Mouse (Mus musculus) CH12.LX (cell line): Measurements from ENCODE around the gene Erg28.

ENCODE experiments used
- CTCF ChIP-seq, 2 experiments: IDR thresholded peaks in 1 of 2; conservative IDR thresholded peaks in 1 of 2; 2 replicates each; pipeline ENCODE4 v1.5.1; 2011 to 2012; ENCODE audit warnings: low read depth in 2 of 2, low read length in 2 of 2, improper control_type of control experiment in 1 of 2, inconsistent platforms in 1 of 2, mild to moderate bottlenecking in 1 of 2, moderate library complexity in 1 of 2
- JUND ChIP-seq: conservative IDR thresholded peaks from 2 replicates; pipeline ENCODE4 v1.6.1; 2011; ENCODE audit warnings: low read depth, low read length, improper control_type of control experiment
- KAT2A ChIP-seq: IDR thresholded peaks from 2 replicates; pipeline ENCODE4 v1.6.1; 2012; ENCODE audit warnings: low read length, improper control_type of control experiment, inconsistent platforms; ENCODE audit not compliant: insufficient replicate concordance
- MAX ChIP-seq: IDR thresholded peaks from 2 replicates; pipeline ENCODE4 v1.6.1; 2011; ENCODE audit warnings: low read length, improper control_type of control experiment
- MYC ChIP-seq: IDR thresholded peaks from 2 replicates; pipeline ENCODE4 v1.6.1; 2011; ENCODE audit warnings: low read depth, mild to moderate bottlenecking, improper control_type of control experiment, low read length
- POLR2A ChIP-seq: IDR thresholded peaks from 2 replicates; pipeline ENCODE4 v1.6.1; 2011; ENCODE audit warnings: low read depth, mild to moderate bottlenecking, improper control_type of control experiment, low read length
- RAD21 ChIP-seq: IDR thresholded peaks from 2 replicates; pipeline ENCODE4 v1.6.1; 2011; ENCODE audit warnings: low read depth, mild to moderate bottlenecking, low read length, improper control_type of control experiment, moderate library complexity
- ZC3H11A ChIP-seq: IDR thresholded peaks from 2 replicates; pipeline ENCODE4 v1.6.1; 2012; ENCODE audit warnings: low read depth, mild to moderate bottlenecking, inconsistent platforms, low read length, improper control_type of control experiment
- ZKSCAN1 ChIP-seq: IDR thresholded peaks from 2 replicates; pipeline ENCODE4 v1.6.1; 2012; ENCODE audit warnings: low read depth, inconsistent platforms, low read length, improper control_type of control experiment, borderline replicate concordance
- ZMIZ1 ChIP-seq: IDR thresholded peaks from 2 replicates; pipeline ENCODE4 v1.6.1; 2012; ENCODE audit warnings: low read depth, mild to moderate bottlenecking, inconsistent platforms, low read length, improper control_type of control experiment
- ZNF384 ChIP-seq: IDR thresholded peaks from 2 replicates; pipeline ENCODE4 v1.6.1; 2012; ENCODE audit warnings: low read depth, low read length, improper control_type of control experiment, inconsistent platforms

- TF ChIP-seq ZMIZ1 (no peak), CTCF (conservative IDR thresholded peaks at IDR 0.05 in 1 of 2, IDR thresholded peaks at IDR 0.05 in 1 of 2; ENCODE audit: low read depth in 2 of 2, low read length in 2 of 2) (no peak), MAX (no peak), POLR2A (no peak), ZC3H11A (no peak), MYC (no peak), RAD21 (no peak), JUND (no peak), KAT2A (no peak), ZNF384 (no peak), ZKSCAN1 (no peak)
Observed at GRCm38 (mm10) chr12:85767750-85768149, 56.6 kb downstream of the Erg28 start.
